Mouse (Mus musculus) midbrain, embryonic 13.5 days (tissue): Measurements from ENCODE around the gene Coq4. TPM values are rescaled to one million over a fixed set of nuclear protein-coding genes. Genes with fewer than 3 reads are reported as not detected.
A peak's percentile ranks its signal among the peaks of the same experiment; 100 is the strongest.

ENCODE experiments used
- ATAC-seq: fragments of 200-750 bp; cut with Nextera tagmentation; 2 replicates; pipeline ENCODE4 v1.8.0; 2017; ENCODE audit warnings: mild to moderate bottlenecking, moderate TSS enrichment, moderate library complexity
- H3K27ac ChIP-seq: fragments of 300-500 bp; sonication (generic); 2 replicates; pipeline ENCODE4 v1.5.1; 2015; ENCODE audit warnings: inconsistent platforms, mild to moderate bottlenecking, moderate library complexity
- H3K27me3 ChIP-seq: fragments of 300-500 bp; sonication (generic); 2 replicates; pipeline ENCODE4 v1.6.1; 2015; ENCODE audit warnings: mild to moderate bottlenecking, inconsistent platforms
- H3K36me3 ChIP-seq: fragments of 300-500 bp; sonication (generic); 2 replicates; pipeline ENCODE4 v1.6.1; 2015; ENCODE audit warnings: mild to moderate bottlenecking, inconsistent platforms
- H3K4me1 ChIP-seq: fragments of 300-500 bp; sonication (generic); replicated peaks from 2 replicates; pipeline ENCODE4 v1.6.1; 2015; ENCODE audit warnings: inconsistent platforms
- H3K4me2 ChIP-seq: fragments of 300-500 bp; sonication (generic); replicated peaks from 2 replicates; pipeline ENCODE4 v1.6.1; 2015; ENCODE audit warnings: moderate library complexity, mild to moderate bottlenecking, inconsistent platforms
- H3K4me3 ChIP-seq: fragments of 300-500 bp; sonication (generic); replicated peaks from 2 replicates; pipeline ENCODE4 v1.5.1; 2015; ENCODE audit warnings: mild to moderate bottlenecking, inconsistent platforms
- H3K9ac ChIP-seq: fragments of 300-500 bp; sonication (generic); replicated peaks from 2 replicates; pipeline ENCODE4 v1.6.1; 2015; ENCODE audit warnings: mild to moderate bottlenecking, inconsistent platforms
- H3K9me3 ChIP-seq: fragments of 300-500 bp; sonication (generic); 2 replicates; pipeline ENCODE4 v1.6.1; 2016; ENCODE audit warnings: mild to moderate bottlenecking, inconsistent platforms
- WGBS: fragments of 180-500 bp; shearing (Covaris S2); methylation state at CpG from one replicate; pipeline ENCODE4 v1.1.7; 2015; 5-methylcytosine and 5-hydroxymethylcytosine counted together
- microRNA-seq: library from miRNA; unstranded; fragments of <30 nt; microRNA quantifications from one replicate; pipeline ENCODE4, GENCODE M21; 2016
- polyA plus RNA-seq: library from polyadenylated mRNA; unstranded; fragments of >200 nt; fragmentation: Nextera tagmentation; extraction: Ambion mirVana; gene quantifications from 2 replicates; pipeline ENCODE4 v1.2.1, GENCODE M21; 2015

The Coq4 gene
- polyA plus RNA-seq, 1 experiment from 2014 or later = 33.5 TPM

- peak; percentile 51 for ATAC-seq
- H3K27ac ChIP-seq = peak overlapping the region; percentile 89
- peak overlapping the region; percentile 19 for H3K4me2 ChIP-seq
- 8% methylated on average over 2 of the region's 2 CpGs for WGBS
- H3K9ac ChIP-seq = peak overlapping the region; percentile 33
- H3K36me3 ChIP-seq = peaks cover 14% of the 10 kb centered on the region
- H3K4me1 ChIP-seq = peaks cover 48% of the 10 kb centered on the region
- H3K4me3 ChIP-seq = no peak overlapping the region
- H3K9me3 ChIP-seq = no peaks in the 10 kb centered on the region
- H3K27me3 ChIP-seq = no peaks in the 10 kb centered on the region
Observed at GRCm38 (mm10) chr2:29835391-29835899, 48.2 kb downstream of the Coq4 start.

- no peaks in the 10 kb centered on the region for H3K9me3 ChIP-seq
- peak; percentile 84 for ATAC-seq
- H3K4me3 ChIP-seq = no peak overlapping the region
- WGBS = 13% methylated on average over 4 of the region's 4 CpGs
- peaks cover 8% of the 10 kb centered on the region; the same call in 1 of the 2 replicates for H3K27me3 ChIP-seq
- H3K9ac ChIP-seq = peak overlapping the region; percentile 4; the same call in 1 of the 2 replicates
- no peak overlapping the region for H3K4me2 ChIP-seq
- H3K36me3 ChIP-seq = peaks cover 21% of the 10 kb centered on the region
- peak overlapping the region; percentile 87 for H3K27ac ChIP-seq
- peaks cover 75% of the 10 kb centered on the region for H3K4me1 ChIP-seq
Observed at GRCm38 (mm10) chr2:29839460-29839859, 52.2 kb downstream of the Coq4 start.

- Histone ChIP-seq H3K4me1 (peaks cover 68% of the 10 kb centered on the region), H3K4me2 (peak overlapping the region; percentile 78), H3K4me3 (peak overlapping the region; percentile 77; the same call in 1 of the 2 replicates), H3K9me3 (no peaks in the 10 kb centered on the region), H3K36me3 (peaks cover 21% of the 10 kb centered on the region), H3K9ac (peak overlapping the region; percentile 98), H3K27me3 (peaks cover 19% of the 10 kb centered on the region), H3K27ac (peak overlapping the region; percentile 96)
- ATAC-seq = 0 out of 2 replicates have a peak, but pooled peaks have one; percentile 11
- WGBS = 30% methylated on average over 9 of the region's 9 CpGs
Observed at GRCm38 (mm10) chr2:29843231-29844105, 56.2 kb downstream of the Coq4 start.

- no peak for ATAC-seq
- Histone ChIP-seq H3K9me3 (no peaks in the 10 kb centered on the region), H3K4me1 (peaks cover 67% of the 10 kb centered on the region), H3K4me2 (peak overlapping the region; percentile 78), H3K4me3 (peak overlapping the region; percentile 77), H3K27me3 (peaks cover 19% of the 10 kb centered on the region), H3K36me3 (peaks cover 21% of the 10 kb centered on the region), H3K27ac (peak overlapping the region; percentile 96), H3K9ac (peak overlapping the region; percentile 98)
- 19% methylated on average over 2 of the region's 2 CpGs for WGBS
Observed at GRCm38 (mm10) chr2:29844115-29844514, 56.8 kb downstream of the Coq4 start.

- peak overlapping the region; percentile 78 for H3K4me2 ChIP-seq
- H3K4me3 ChIP-seq = peak overlapping the region; percentile 77
- peaks cover 67% of the 10 kb centered on the region for H3K4me1 ChIP-seq
- H3K9me3 ChIP-seq = no peaks in the 10 kb centered on the region
- H3K36me3 ChIP-seq = peaks cover 21% of the 10 kb centered on the region
- H3K9ac ChIP-seq = peak overlapping the region; percentile 98
- peak overlapping the region; percentile 96 for H3K27ac ChIP-seq
- 7% methylated on average over 3 of the region's 3 CpGs for WGBS
- no peak for ATAC-seq
- peaks cover 19% of the 10 kb centered on the region for H3K27me3 ChIP-seq
Observed at GRCm38 (mm10) chr2:29844661-29845060, 57.4 kb downstream of the Coq4 start.

GRCm38 (mm10) chr2:29845636-29846035 is 58.3 kb downstream of the Coq4 start:
- WGBS = under 1% methylated on average over 25 of the region's 25 CpGs
- Histone ChIP-seq H3K9ac (peak overlapping the region; percentile 98), H3K4me1 (peaks cover 62% of the 10 kb centered on the region), H3K4me2 (peak overlapping the region; percentile 78), H3K4me3 (peak overlapping the region; percentile 77), H3K27me3 (peaks cover 19% of the 10 kb centered on the region), H3K27ac (peak overlapping the region; percentile 96), H3K9me3 (no peaks in the 10 kb centered on the region), H3K36me3 (peaks cover 21% of the 10 kb centered on the region)
- ATAC-seq = peak; percentile 15; the same call in 1 of the 2 replicates

GRCm38 (mm10) chr2:29846061-29846853 is 59.0 kb downstream of the Coq4 start:
- peaks cover 56% of the 10 kb centered on the region for H3K4me1 ChIP-seq
- no peaks in the 10 kb centered on the region for H3K9me3 ChIP-seq
- peak; percentile 62 for ATAC-seq
- WGBS = 2% methylated on average over 46 of the region's 47 CpGs
- peak overlapping the region; percentile 77 for H3K4me3 ChIP-seq
- H3K27me3 ChIP-seq = peaks cover 19% of the 10 kb centered on the region
- peak overlapping the region; percentile 78 for H3K4me2 ChIP-seq
- peak overlapping the region; percentile 98 for H3K9ac ChIP-seq
- peaks cover 21% of the 10 kb centered on the region for H3K36me3 ChIP-seq
- peak overlapping the region; percentile 96 for H3K27ac ChIP-seq

- 15% methylated on average over 3 of the region's 3 CpGs for WGBS
Observed at GRCm38 (mm10) chr2:29846911-29847310, 59.6 kb downstream of the Coq4 start.

More at GRCm38 (mm10) chr2:29846911-29847310, 59.6 kb downstream of the Coq4 start:
- Histone ChIP-seq H3K4me2 (peak overlapping the region; percentile 78), H3K9me3 (no peaks in the 10 kb centered on the region), H3K36me3 (peaks cover 16% of the 10 kb centered on the region), H3K27me3 (peaks cover 19% of the 10 kb centered on the region), H3K4me1 (peaks cover 56% of the 10 kb centered on the region), H3K4me3 (peak overlapping the region; percentile 77), H3K27ac (peak overlapping the region; percentile 96), H3K9ac (peak overlapping the region; percentile 98)
- ATAC-seq = peak; percentile 13; the same call in 1 of the 2 replicates

Small RNAs within 50 kb of the gene (microRNA-seq; reads per million reads assigned to microRNA genes)
- gene Mir219a-2 (not detected), gene Mir219b (not detected)

Other genes with a start within 250 kb of the Coq4 start
- gene Rapgef1, start 167.8 kb upstream of the Coq4 start, polyA plus RNA-seq = 16.7 and 19.8 TPM in 2 replicates
- 0.24 TPM in 1 of 2 replicates, not detected in the other for gene Gm13420, start 35.8 kb upstream of the Coq4 start, polyA plus RNA-seq
- 0.67 and 0.69 TPM in 2 replicates for gene Gm13547, start 28.2 kb upstream of the Coq4 start, polyA plus RNA-seq
- 44.7 and 45.5 TPM in 2 replicates for gene Trub2, start 1.0 kb downstream of the Coq4 start, polyA plus RNA-seq
- 29.5 and 32.5 TPM in 2 replicates for gene Slc27a4, start 15.1 kb downstream of the Coq4 start, polyA plus RNA-seq
- gene Urm1, start 32.6 kb downstream of the Coq4 start, polyA plus RNA-seq = 21.4 and 23.1 TPM in 2 replicates
- 14.6 and 20.7 TPM in 2 replicates for gene Cercam, start 81.7 kb downstream of the Coq4 start, polyA plus RNA-seq
- gene Odf2, start 101.7 kb downstream of the Coq4 start, polyA plus RNA-seq = 74.4 and 76.0 TPM in 2 replicates
- gene Gle1, start 147.9 kb downstream of the Coq4 start, polyA plus RNA-seq = 78.1 and 78.8 TPM in 2 replicates
- gene Sptan1, start 178.1 kb downstream of the Coq4 start, polyA plus RNA-seq = 172 and 185 TPM in 2 replicates